Mouse (Mus musculus) R1 (cell line): ENCODE results near the gene Psma6.
"Not testable (repeated sequence)": the region's sequence is repeated elsewhere in the genome, so short reads cannot be mapped to it uniquely, and the experiment has no call there.

ENCODE experiments used
- DNase-seq: peaks from one replicate; pipeline ENCODE4 v3.0.0-alpha.2; 2018; ENCODE audit warnings: low read depth, low spot score

Psma6 gene

DNA sequence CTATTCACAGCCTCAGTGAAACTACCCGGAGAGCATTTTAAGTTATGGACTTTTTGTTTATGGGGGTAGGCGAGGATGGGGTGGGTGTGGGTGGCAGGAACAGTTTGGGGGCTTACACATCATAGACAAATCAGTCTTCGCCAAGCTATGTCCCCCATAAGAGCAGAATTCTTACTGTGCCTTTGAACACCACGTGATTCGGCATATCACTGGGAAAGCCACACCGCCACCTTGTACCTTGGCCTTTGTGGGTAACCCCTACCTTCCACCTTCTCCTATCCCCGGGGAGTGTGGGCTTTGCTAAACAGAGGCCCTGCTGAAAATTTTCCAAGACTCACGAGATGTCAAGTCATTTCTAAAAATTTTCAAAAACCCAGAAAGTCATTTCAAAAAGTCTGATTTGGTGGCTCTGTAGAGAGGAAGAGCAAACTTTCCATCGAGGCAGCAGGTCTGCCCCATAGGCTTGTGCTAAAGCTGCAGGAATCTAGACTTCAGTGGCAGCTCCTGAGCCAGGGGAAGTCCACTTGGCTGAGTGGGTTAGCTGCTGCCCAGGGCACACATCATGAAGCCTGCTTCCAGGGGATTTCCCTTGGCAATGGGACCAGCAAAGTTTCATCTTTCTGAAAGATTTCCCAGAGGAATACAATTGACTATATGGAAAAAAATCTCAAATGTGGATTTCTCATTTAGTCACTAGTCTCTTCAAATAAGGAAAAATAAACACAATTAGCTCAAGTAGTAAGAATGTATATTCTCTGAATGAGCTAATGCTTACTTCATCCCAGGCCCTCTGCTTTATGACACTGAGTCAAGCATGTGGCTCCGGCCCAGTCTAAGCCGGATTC is 8.9 kb downstream of the Psma6 start:
- no peak for DNase-seq

DNA sequence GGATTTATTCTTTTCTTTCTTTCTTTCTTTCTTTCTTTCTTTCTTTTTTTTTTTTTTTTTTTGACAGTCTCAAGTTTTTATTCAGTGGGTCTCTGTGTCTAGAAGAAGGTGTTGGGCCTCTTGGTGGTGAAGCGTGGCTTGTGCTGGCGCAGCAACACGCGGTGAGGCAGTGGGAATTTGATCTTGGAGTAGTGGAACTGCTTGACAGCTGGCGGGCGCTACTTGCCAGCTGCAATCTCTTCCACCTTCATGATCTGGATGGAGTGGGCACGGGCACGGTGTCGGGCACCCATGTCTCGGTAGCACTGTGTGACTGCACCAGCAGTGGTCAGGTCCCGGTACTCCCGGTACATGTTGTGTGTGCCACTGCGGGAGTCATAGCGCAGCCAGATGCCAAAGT is 11.6 kb downstream of the Psma6 start:
- DNase-seq: not testable (repeated sequence)

DNA sequence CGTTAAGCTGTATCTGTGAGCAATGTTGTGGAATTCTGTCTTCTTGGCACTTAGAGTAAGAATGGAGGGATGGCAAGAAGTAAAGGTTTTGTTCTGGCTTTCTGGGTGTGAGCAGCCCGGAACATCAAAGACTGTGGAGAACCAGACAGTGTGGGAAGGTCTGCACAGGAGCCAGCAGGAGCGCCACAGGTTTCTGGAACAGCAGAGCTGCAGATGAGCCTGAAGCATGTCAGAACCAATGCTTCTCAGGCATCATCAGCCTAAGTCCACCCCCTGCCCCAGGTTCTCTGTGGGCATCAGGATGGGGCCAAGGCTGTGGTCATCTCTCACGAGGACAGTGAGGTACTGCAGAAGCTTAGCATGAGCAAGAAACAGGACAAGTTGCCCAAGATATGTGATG is 12.5 kb downstream of the Psma6 start:
- no peak for DNase-seq

DNA sequence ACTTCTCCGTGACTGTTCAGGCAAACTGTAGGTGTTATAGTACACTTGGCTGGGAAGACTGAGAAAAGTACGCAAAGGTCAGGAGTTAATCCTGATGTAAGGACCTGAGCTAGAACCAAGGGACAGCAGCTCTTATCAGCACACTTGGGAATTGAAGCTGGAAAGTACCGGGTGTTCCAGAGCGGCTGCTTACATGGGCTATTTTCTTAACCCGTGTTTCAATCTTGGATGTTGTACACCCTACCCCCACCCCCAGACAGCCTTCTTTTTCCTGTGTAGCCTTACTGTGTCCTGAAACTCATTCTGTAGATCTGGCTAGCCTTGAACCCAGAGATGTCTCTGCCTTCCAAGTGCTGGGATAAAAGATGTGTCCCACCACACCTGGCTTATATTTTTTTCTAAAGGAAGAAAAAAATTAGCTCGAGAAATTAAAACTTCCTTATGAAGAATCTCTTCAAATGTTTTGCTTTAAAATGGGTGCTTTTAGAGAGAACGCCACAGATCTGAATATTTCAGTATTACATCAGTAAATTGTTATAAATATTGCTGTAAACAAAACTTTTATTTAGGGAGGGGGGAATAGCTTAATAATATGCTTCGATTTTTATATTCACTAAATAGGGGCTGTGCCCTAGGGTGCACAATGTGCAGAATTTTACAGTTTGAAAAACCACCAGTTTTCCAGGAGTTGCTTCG is 13.7 kb downstream of the Psma6 start:
- DNase-seq: no peak

DNA sequence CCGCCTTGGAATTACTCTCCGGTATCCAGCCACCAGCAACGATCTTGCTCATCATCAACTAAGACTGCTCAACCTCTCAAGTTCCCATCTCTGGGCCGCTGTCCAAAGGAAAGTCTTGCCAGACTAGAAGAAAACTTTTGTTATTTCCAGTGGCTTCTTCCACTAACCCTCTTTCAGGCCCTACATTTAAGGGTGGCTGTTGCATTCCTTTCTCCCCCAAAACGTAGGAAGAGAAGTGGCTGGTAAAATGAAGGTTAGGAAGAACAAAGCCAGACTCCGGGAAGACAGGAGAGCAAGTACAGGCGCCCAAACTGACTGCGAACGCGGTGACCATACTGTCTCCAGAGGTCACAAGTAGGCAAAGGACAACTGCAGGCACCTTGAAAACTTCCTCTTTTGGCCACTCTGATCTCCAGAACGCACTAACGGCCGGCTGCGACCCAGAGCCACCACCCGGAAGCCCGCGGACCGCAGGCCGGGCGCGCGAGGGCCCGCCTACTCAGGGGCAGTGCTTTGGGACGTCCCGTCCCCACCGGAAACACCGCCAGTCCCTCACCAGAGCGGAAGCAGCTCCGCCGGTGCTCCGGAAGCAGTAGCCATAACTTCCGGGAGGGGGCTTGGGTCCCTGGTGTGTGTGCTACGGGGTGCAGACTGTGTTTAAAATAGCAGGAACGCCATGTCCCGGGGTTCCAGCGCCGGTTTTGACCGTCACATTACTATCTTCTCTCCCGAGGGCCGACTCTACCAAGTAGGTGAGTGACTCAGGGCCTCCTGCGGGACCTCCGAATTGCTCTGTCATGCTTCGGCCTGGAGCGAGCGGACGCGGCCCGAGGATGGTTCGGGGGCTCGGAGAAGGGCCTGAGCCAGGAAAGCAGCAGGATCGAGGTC is 14.5 kb downstream of the Psma6 start:
- DNase-seq: peak; percentile 96

DNA sequence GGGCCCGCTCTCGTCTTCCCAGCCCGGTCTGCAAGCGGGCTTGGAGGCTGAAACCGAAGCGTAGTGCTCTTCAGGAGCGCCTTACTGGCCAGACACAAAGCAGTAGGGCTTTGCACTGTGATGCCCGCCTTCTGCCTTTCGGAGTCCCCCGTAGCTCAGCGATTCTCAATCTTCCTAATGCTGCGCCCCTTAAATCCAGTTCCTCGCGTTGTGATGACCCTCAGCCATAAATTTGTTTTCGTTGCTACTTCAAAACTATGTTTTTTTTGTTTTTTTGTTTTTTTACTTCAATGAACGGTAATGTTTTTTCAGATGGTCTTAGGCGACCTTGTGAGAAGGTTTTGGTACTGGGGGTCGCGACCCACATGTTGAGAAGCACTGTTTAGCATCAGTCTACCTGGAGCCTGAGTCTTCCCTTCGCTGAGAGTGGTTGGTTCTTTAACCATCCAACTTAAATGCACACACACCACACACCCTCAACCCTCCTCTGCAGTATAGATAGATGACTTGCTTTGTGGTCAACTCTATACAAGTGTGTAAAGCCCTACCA is 15.2 kb downstream of the Psma6 start:
- DNase-seq: no peak

DNA sequence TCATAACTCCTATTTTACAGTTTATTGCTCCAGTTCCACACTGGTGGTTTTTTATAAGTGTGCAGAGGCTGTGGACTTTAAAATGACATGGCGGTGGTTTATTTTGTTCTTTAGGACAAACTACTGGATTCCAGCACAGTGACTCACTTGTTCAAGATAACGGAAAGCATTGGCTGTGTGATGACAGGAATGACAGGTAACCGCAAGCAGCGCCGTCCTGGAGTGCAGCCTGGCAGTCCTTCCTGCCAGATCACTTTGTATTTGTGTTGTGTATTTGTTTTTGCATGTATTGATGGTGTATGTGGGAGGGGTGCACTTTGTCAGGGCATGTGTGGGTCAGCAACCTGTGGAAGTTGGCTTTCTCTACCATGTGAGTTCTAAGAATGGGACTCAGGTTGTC is 23.9 kb downstream of the Psma6 start:
- DNase-seq: no peak

DNA sequence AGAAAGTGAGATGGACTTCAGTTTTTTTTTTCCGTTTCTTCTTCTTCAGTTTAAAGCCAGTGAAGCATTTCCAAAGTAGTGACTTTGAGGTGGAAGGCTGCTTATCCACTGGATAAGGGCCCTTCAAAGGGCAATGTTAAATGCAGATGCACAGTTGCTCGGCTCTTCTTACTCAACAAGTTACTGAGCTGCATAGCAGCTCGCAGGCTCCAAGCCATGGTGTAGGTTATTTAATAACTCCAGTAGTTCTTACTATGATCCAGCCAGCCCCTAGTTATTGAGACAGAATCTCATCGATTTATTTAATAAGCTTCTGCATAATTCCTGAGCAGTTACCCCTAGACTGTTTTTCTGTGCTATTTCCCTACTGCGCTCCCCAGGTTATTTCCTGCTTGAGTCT is 31.2 kb downstream of the Psma6 start:
- no peak for DNase-seq

DNA sequence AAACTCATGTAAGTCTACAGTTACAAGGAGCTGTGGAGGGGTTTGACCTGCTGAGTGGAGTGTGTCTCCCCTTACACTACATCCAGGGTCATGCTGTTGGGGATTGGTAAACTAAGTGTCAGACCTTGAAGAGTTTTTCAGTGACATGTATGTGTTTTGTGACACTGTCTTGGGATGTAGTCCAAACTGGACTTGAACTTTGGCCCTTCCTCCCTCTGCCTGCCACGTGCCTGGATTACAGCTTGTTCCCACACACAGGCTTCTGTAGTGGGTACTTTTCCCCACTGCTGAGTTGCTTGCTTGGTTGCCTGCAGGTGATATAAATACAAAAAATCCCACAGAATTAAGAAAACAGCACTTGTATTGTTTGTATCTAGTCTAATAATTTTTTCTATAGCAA is 31.7 kb downstream of the Psma6 start:
- no peak for DNase-seq

DNA sequence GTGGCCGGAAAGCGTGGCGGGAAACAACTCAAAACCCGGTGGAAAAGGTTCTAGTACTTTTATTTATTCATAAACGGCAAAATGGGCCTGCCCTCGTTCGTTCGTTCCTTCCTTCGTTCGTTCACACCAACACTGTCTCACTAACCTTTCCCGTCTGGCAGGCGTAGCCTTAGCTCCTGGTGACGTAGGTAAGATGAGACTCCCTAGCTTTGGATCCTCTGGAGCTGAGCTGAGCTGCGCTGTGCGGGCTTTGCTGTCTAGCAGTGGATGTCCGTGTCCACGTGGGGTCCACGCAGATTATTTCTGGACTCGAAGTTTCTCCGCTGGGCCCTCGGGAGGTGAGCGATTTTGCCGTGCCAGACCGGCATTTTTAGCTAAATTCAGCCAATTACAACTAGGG is 36.2 kb downstream of the Psma6 start:
- peak; percentile 69 for DNase-seq

DNA sequence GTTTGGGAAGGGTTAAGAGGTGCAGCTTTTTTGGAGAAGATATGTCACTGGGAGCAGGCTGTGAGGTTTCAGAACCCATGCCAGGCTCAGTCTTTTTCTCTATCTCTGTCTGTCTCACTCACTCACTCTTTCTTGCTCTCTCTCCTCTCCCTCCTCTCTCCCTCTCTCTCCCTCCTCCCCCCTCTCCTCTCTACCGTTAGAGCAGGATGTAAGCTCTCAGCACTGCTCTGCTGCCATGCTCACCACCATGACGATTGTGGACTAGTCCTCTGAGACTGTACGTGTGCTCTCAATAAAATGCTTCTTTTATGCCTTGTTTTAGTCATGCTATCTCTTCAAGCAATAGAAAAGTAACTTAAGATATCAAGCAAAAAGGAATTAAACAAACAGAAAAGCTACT is 38.0 kb downstream of the Psma6 start:
- no peak for DNase-seq

DNA sequence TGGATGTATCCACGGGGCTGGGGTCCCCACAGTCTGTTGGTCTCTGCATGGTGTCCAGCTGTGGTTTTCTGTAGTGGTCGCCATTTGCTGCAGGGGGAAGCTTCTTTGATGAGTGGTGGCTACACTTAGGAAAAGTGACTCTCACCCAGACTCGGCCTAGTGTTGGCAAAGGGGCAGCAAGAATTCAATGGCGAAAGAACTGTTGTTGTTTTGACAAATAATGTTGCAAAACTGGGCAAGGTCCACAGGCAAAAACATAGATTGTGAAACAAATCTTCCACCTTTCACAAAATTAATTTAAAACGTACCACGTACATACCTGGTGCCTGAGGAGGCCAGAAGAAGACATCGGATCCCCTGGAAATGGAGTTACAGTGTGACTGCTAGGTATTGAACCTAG is 42.3 kb downstream of the Psma6 start:
- no peak for DNase-seq

DNA sequence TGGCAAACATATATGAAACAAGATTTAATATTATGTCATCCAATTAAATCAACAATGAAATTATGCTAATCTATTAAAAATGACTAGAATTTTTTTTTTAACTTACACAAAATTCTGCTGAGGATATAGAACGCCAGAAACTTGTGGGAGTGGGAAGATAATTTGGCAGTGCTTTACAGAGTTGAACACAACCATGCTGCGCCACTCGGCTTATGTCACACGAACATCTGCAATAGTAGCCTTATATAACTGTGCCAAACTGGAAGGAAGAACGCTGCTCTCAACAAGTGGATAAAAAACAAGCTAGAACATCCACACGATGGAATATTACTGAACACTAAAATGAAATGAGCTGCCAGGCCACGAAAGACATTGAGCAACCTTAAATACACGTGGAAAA is 45.2 kb downstream of the Psma6 start:
- no peak for DNase-seq

DNA sequence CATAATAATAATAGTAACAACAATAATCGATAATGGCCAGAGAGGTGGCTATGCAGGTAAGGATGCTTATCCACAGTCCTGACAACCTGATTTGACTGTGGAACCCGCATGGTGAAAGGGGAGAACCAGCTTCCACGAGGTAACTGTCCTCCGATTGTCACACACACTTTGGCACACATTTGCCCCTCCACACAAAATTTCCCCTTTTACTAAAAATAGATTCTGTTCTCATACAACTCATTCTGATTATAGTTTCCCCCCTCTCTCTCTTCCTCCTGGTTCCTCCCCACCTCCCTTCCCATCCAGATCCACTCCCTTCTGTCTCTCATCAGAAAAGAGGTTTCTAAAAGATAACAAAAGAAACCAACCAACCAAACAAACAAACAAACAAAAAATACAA is 45.9 kb downstream of the Psma6 start:
- no peak for DNase-seq

DNA sequence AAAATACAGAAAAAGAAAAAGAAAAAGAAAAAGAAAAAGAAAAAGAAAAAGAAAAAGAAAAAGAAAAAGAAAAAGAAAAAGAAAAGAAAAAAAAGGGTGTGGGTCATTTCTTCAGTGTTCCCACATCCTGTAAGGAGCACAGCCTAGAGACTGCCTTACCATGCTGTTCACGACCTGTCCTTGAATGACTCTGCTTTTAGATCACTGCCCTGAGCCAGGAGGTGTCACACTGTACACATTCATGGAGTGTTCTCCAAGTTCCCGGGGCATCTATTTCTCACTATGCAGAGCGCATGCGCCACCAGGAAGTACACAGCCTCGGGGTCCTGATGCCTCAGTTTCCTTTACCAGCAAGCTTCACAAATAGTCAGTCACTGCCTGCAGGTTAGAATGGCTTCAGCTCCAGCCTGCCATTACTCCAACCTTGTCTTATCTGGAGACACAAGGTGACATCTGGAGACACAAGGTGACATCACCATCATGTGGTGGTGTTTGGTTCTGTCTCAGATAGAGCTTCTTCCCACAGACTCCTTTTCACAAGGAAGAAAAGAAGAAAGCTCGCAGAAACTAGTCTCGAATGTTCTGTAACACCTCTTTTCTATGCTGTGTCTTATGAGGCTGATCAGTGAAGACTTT is 48.4 kb downstream of the Psma6 start:
- peak; percentile 50 for DNase-seq

DNA sequence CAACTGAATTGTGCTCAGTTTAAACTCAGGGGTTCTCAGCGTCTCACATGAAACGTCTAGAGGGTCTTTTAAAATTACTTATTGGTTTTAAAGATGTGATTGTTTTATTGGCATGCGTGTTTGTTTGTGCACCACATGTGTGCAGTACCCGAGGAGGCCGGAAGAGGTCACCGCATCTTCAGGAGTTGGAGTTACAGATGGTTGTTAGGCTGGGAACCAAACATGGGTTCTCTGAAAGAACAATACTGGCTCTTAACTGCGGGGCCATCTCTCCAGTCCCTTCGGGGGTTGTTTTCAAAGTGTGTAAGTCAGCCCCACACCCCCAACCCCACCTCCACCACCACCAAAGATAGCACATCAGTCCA is 48.9 kb downstream of the Psma6 start:
- peak; percentile 85 for DNase-seq

DNA sequence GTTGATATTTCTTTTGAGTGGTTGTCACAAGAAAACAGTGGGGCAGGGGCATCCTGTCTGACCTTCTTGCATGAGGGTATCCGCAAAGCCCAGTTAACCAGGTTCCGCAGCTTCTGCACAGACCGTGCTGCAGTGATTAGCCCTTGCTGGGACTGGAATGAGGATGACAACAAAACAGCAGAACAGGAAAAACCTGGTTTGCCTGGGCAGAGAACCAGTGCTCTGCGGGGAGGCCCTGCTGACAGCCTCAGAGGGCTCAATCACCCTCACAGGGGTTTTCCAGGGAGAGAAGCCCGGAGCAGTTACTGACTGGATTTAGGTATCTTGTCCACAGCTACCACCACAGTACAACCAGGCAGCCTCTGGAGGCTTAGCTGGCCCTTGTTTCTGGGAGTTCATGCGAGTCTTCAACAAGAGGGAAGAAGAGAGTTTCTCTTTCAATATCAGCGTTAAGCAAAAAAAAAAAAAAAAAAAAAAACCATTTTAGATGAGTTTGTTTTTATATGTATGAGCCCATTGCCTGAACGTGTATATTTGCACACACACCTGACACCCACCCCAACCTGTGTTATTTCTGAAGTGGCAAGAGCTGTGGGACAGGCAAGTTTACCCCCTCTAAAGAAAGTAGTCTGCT is 49.9 kb downstream of the Psma6 start:
- DNase-seq: peak; percentile 77

DNA sequence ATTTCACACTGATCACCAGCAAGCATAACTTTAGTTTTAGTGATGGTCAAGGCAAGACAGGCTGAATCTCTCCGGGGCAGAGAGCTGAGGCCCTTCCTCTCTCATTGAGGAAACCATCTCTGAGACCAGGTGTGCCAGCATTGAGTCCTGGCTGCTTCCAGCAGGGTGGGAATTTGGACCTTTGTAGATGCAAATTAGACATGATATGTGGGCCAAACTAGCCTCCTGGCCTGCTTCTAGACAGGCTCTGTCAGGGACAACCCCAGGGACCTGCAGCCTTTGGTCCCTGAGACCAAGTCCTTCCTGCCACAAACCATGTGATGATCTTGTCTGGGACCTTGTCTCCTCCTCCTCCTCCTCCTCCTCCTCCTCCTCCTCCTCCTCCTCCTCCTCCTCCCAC is 51.1 kb downstream of the Psma6 start:
- DNase-seq: peak; percentile 76

DNA sequence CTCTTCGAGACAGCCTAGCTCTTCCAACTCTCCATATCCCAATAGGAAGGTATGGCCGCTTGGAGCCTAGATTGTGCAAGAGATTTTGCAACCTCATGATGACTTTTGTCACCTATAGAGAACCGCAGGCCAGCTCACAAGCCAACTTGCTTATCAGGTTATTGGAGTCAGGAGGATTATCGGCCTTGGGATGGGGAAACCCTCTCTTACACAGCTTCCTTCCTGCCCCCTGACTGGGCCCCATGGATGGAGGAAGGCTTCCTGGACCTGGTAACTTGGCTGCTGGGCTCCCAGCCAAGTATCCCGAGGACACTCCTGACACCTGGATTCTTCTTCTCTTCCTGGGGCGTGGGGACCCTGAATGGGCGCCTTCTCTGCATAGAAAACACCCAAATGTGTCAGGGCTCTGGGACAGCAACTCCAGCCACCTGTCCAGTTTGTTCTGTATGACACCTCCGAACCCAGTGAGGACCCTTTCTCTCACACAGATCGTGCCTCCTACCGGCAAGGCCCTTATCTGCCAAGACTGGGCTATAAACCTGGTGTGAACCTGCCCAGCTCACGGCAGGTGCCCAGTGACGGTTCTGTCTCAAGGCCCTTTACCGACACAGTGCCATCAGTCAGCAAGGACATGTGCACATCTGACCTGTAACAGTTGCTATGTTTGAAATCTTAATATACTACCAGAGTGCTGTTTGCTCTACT is 53.3 kb downstream of the Psma6 start:
- no peak for DNase-seq

DNA sequence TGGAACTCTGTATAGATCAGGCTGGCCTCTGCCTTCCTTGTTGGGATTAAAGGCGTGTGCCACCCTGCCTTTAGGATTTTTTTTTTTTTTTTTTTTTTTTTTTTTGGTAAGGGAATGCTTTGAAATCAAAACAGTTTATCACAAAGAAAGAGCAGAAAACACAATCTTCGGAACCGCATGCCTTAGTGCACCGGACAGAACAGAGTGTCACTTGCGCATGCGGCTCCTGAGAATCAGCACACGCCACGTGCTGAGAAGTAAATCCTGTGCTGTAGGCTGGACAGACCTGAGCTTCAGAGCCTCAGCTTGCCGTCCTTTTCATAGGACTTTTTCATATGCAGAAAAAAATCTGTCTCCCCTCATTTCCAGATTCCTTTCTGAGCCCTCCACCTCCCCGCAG is 54.0 kb downstream of the Psma6 start:
- no peak for DNase-seq
